ENCODE assay signal across 8 mouse cellular contexts in the genomic region with DNA sequence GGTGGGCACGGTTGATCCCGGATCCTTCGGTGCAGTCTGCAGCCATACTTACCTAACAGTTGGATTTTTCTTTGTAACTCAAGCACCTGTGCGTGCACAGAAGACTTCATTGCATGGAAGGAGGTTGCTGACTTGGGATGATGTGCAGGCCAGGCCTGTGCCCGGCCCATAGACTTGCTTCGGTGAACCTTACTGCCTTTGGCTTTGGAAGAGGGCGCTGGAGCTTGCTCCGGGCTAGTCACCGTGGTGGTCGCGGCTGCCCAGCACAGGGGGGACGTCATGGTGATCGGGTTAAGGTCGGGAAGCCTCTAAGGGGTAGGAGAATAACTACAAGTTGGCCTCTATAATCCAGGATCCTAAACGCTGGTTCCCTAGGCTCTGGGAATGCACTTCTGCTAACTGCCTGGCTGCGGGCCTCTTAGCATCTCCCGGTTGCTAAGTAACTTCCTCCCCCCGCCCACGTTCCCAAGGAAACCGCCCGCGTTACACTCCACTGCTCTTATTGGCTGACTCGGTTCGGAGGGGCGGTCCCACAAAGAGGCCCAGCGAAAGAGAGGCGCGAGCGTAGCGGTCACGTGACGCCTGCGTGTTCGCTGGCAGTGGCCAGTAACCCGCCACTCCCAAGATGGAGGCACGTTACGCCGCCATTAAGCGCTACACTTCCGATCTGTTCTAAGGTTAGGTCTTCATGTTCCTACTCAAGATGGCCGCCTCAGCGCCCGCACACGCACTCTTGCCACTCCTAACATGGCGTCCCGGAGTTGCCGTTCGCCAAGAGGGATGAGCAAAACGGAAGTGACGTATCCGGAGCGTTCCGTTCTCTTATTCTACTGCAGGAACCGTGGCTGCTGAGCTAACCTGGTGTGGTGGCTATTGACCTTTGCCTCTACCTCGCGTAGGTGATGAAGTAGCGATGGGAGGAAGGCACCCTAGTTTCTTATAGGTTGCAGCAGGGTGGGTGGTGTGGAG. TPM values are rescaled to one million over a fixed set of nuclear protein-coding genes. Genes with fewer than 3 reads are reported as not detected.
DNase-seq lines count a peak whose midpoint lies in the region; ATAC-seq lines count a peak whose summit lies in the region.

TSS of gene Ccdc151 (minus strand) at position 441 of the 969 bp plus-strand sequence.
TSS of gene Prkcsh (plus strand) at position 613 of the 969 bp plus-strand sequence.

- DNase-seq in ES-CJ7 (ENCODE audit: low read depth, low spot score) = peak; percentile 100
- peak; percentile 99 for DNase-seq in cerebellum, adult 11 months
- DNase-seq in forebrain, embryonic 14.5 days (ENCODE audit: low spot score) = peak; percentile 100
- DNase-seq in heart, postnatal 14 days = peak; percentile 98 to 99
- peak; percentile 100 for DNase-seq in layer of hippocampus, adult 11-12 months (ENCODE audit: low spot score)
- DNase-seq in lung, adult 18-20 months = peak; percentile 100
- peak; percentile 100 for DNase-seq in testis, postnatal 14 days (ENCODE audit: low spot score)

- H3K27me3 ChIP-seq in forebrain, embryonic 14.5 days (replicated peaks; ENCODE audit: control insufficient read depth, insufficient read depth, low read length) = no peaks in the 10 kb centered on the region
- H3K27me3 ChIP-seq in neural tube, embryonic 15.5 days (replicated peaks) = no peaks in the 10 kb centered on the region

- intact Hi-C loops in heart, postnatal 14 days (cut with DNase I) = no loop called here

- H3K4me2 ChIP-seq in forebrain, embryonic 14.5 days (ENCODE audit: low read length) = peak within 1 kb of the TSS; percentile 65
- peak within 1 kb of the TSS; percentile 91 for H3K4me2 ChIP-seq in neural tube, embryonic 15.5 days

- WGBS in forebrain, embryonic 14.5 days = 5% methylated on average over 57 of the region's 57 CpGs
- 6% methylated on average over 57 of the region's 57 CpGs for WGBS in neural tube, embryonic 15.5 days

- H3K27ac ChIP-seq in forebrain, embryonic 14.5 days (ENCODE audit: low read depth, low read length) = peak within 1 kb of the TSS; percentile 34; the same call in 1 of the 2 replicates
- H3K27ac ChIP-seq in neural tube, embryonic 15.5 days (replicated peaks) = peak within 1 kb of the TSS; percentile 86

- peak within 1 kb of the TSS; percentile 66 for H3K9ac ChIP-seq in forebrain, embryonic 14.5 days (ENCODE audit: low read length)
- H3K9ac ChIP-seq in neural tube, embryonic 15.5 days (replicated peaks) = peak within 1 kb of the TSS; percentile 68

- H3K36me3 ChIP-seq in forebrain, embryonic 14.5 days (ENCODE audit: control insufficient read depth, insufficient read depth, low read length) = peaks cover 34% of the 10 kb centered on the region
- peaks cover 31% of the 10 kb centered on the region for H3K36me3 ChIP-seq in neural tube, embryonic 15.5 days

- H3K9me3 ChIP-seq in forebrain, embryonic 14.5 days (replicated peaks; ENCODE audit: control insufficient read depth, low read length) = no peaks in the 10 kb centered on the region
- H3K9me3 ChIP-seq in neural tube, embryonic 15.5 days (replicated peaks) = no peaks in the 10 kb centered on the region

- peak within 1 kb of the TSS; percentile 59 for H3K4me3 ChIP-seq in forebrain, embryonic 14.5 days (ENCODE audit: low read depth, low read length)
- peak within 1 kb of the TSS; percentile 81 for H3K4me3 ChIP-seq in neural tube, embryonic 15.5 days (replicated peaks)

- H3K4me1 ChIP-seq in forebrain, embryonic 14.5 days (ENCODE audit: control insufficient read depth, insufficient read depth, low read length) = peaks cover 10% of the 10 kb centered on the region
- H3K4me1 ChIP-seq in neural tube, embryonic 15.5 days = peaks cover 40% of the 10 kb centered on the region

- peak; percentile 99 for ATAC-seq in forebrain, embryonic 14.5 days
- peak; percentile 98 for ATAC-seq in neural tube, embryonic 15.5 days (ENCODE audit: low FRiP score)

RNA-seq across cellular contexts. Expression of gene Ccdc151, which starts in this region (rescaled TPM):
- 4.5 and 4.8 TPM in 2 replicates for polyA plus RNA-seq in forebrain, embryonic 14.5 days (2014; fragmentation: Nextera tagmentation; extraction: Ambion mirVana)
- under 1 TPM in 1 of 2 experiments, not detected in 1; 0.17 TPM for total RNA-seq in heart, postnatal 14 days (2021)
- polyA plus RNA-seq in neural tube, embryonic 15.5 days (2015; fragmentation: Nextera tagmentation; extraction: Ambion mirVana) = 4.0 and 4.5 TPM in 2 replicates

RNA-seq across cellular contexts. Expression of gene Prkcsh, which starts in this region (rescaled TPM):
- 57.1 and 67.9 TPM in 2 replicates for polyA plus RNA-seq in forebrain, embryonic 14.5 days (2014; fragmentation: Nextera tagmentation; extraction: Ambion mirVana)
- total RNA-seq in heart, postnatal 14 days (2021) = 10 to 100 TPM; 66.5 to 66.7 TPM
- 93.8 and 99.4 TPM in 2 replicates for polyA plus RNA-seq in neural tube, embryonic 15.5 days (2015; fragmentation: Nextera tagmentation; extraction: Ambion mirVana)

Comparison
In these comparisons a context has a peak if more than half of its experiments do, and no peak if none do; other contexts are left out.
1. Peak in every context shown above with its lines: DNase-seq, ATAC-seq, H3K4me3 ChIP-seq and H3K27ac ChIP-seq.